Mouse (Mus musculus) kidney, postnatal 0 days (tissue): ENCODE measurements around the gene Dip2c. TPM values are rescaled to one million over a fixed set of nuclear protein-coding genes. Genes with fewer than 3 reads are reported as not detected.

ENCODE experiments used
- ATAC-seq: fragments of 200-750 bp; cut with Nextera tagmentation; replicated peaks from 2 replicates; pipeline ENCODE4 v1.8.0; 2017; ENCODE audit warnings: low read depth, moderate number of reproducible peaks, moderate TSS enrichment, moderate library complexity; ENCODE audit not compliant: low FRiP score
- DNase-seq: peaks from one replicate; pipeline ENCODE4 v3.0.0-alpha.2; 2016; ENCODE audit warnings: low spot score
- H3K27ac ChIP-seq: fragments of 300-500 bp; sonication (generic); 2 replicates; pipeline ENCODE4 v1.5.1; 2014; ENCODE audit warnings: mild to moderate bottlenecking
- H3K27me3 ChIP-seq: fragments of 300-500 bp; sonication (generic); 2 replicates; pipeline ENCODE4 v1.6.1; 2014; ENCODE audit warnings: low read length, mixed read lengths; ENCODE audit not compliant: insufficient read depth
- H3K36me3 ChIP-seq: fragments of 300-500 bp; sonication (generic); 2 replicates; pipeline ENCODE4 v1.6.1; 2014; ENCODE audit warnings: low read length, mixed read lengths; ENCODE audit not compliant: insufficient read depth
- H3K4me1 ChIP-seq: fragments of 300-500 bp; sonication (generic); replicated peaks from 2 replicates; pipeline ENCODE4 v1.6.1; 2014; ENCODE audit warnings: antibody characterized with exemption, low read length, mixed read lengths; ENCODE audit not compliant: insufficient read depth
- H3K4me2 ChIP-seq: fragments of 300-500 bp; sonication (generic); 2 replicates; pipeline ENCODE4 v1.6.1; 2014; ENCODE audit warnings: mild to moderate bottlenecking, low read length, moderate library complexity, mixed read lengths
- H3K4me3 ChIP-seq: fragments of 300-500 bp; sonication (generic); replicated peaks from 2 replicates; pipeline ENCODE4 v1.5.1; 2014; ENCODE audit warnings: low read depth, low read length
- H3K9ac ChIP-seq: fragments of 300-500 bp; sonication (generic); 2 replicates; pipeline ENCODE4 v1.6.1; 2014; ENCODE audit warnings: low read depth, low read length
- H3K9me3 ChIP-seq: fragments of 300-500 bp; sonication (generic); replicated peaks from 2 replicates; pipeline ENCODE4 v1.6.1; 2016; ENCODE audit warnings: low read length, inconsistent platforms, mixed read lengths
- CTCF ChIP-seq: IDR thresholded peaks from 2 replicates; pipeline ENCODE4 v1.5.1; 2016; ENCODE audit warnings: antibody characterized with exemption, low read depth, mild to moderate bottlenecking, moderate library complexity
- WGBS: fragments of 180-500 bp; shearing (Covaris S2); extraction: QIAGEN DNeasy Blood & Tissue Kit; methylation state at CpG from one replicate; pipeline ENCODE4 v1.1.7; 2014; 5-methylcytosine and 5-hydroxymethylcytosine counted together
- polyA plus RNA-seq: library from polyadenylated mRNA; unstranded; fragments of >200 nt; fragmentation: Nextera tagmentation; extraction: Ambion mirVana; gene quantifications from 2 replicates; pipeline ENCODE4 v1.2.1, GENCODE M21; 2015

The Dip2c gene
- polyA plus RNA-seq, 1 experiment from 2014 or later: 3.8 TPM

DNA sequence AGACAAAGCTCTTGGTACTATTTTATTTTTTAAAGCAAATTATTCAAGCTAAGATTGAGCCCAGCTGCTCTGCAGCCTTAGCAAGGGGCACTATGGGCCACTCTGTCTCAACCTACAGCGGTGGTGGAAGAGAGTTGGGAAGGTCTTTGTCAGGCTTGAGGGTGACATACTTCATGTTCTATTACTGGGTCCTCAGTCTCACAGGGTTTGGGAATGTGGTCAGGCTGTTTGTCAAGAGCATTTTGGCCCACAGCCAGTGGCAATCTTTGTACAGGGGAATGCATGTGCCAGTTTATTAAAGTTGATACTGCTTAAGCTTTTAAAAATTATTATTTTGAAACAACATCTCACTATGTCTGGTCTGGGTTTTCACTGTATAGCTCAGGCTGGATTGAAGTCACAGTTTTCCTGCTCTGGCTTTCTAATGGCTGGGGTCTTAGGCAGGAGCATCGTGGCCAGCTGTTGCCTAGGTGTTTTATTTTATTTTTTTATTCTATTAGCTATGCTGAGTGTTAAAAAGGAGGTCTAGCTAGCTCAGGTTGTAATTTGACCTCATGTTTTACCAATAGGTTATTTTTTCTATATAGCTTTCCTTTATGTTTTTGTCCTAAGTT is 37.9 kb downstream of the Dip2c start:
- no peak overlapping the region for H3K27ac ChIP-seq
- no peak overlapping the region for H3K4me2 ChIP-seq
- no peaks in the 10 kb centered on the region for H3K9me3 ChIP-seq
- DNase-seq: no peak
- ATAC-seq: no peak
- H3K4me1 ChIP-seq: 0 out of 2 replicates have a peak, but pooled peaks cover 2% of the 10 kb centered on the region
- 72% methylated on average over 2 of the region's 2 CpGs for WGBS
- no peak for TF ChIP-seq CTCF
- no peaks in the 10 kb centered on the region for H3K27me3 ChIP-seq
- H3K9ac ChIP-seq: no peak overlapping the region
- H3K36me3 ChIP-seq: no peaks in the 10 kb centered on the region
- no peak overlapping the region for H3K4me3 ChIP-seq

DNA sequence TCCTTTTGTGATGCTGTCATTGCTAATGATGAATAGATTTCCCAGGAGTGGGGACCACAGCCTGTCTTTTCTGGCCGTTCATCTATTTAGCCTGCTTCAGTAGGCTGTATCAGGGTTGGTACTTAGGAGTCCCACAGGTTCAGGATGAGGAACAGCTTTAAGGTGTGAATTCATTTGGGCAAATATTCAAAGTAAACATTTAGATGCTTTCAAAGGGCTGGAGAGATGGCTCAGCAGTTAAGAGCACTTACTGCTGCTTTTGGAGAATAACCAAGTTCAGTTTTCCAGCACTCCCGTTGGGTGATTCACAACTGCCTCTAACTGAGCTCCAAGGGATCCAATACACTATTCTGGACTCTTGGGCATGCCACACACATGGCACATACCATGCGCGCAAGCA is 38.4 kb downstream of the Dip2c start:
- Histone ChIP-seq H3K4me1 (0 out of 2 replicates have a peak, but pooled peaks cover 2% of the 10 kb centered on the region), H3K4me2 (no peak overlapping the region), H3K27ac (no peak overlapping the region), H3K9ac (no peak overlapping the region), H3K27me3 (no peaks in the 10 kb centered on the region), H3K36me3 (no peaks in the 10 kb centered on the region), H3K4me3 (no peak overlapping the region), H3K9me3 (no peaks in the 10 kb centered on the region)
- ATAC-seq: no peak
- 58% methylated on average over 4 of the region's 4 CpGs for WGBS
- TF ChIP-seq CTCF: no peak
- no peak for DNase-seq

DNA sequence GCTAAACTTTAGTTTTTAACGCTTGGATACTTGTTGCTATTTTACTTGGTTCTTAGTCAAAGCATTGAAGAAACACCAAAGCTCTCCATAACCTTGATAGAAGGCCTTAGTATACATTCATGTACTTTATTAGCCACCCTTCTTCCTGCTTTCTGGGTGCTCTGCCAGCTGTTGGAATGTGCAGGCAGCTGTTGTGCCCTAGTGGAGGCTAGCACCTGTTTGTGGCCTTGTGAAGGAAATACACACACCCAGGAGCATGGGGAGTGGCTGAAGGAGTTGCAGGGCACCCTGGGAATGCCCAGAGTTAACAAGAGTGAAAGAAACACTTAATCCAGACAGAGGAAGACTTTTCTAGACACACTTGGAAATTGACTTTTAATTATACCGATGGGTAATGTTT is 43.4 kb downstream of the Dip2c start:
- no peak overlapping the region for H3K4me2 ChIP-seq
- no peak overlapping the region for H3K4me3 ChIP-seq
- no peak for ATAC-seq
- no peaks in the 10 kb centered on the region for H3K27me3 ChIP-seq
- H3K4me1 ChIP-seq: no peaks in the 10 kb centered on the region
- no peaks in the 10 kb centered on the region for H3K9me3 ChIP-seq
- DNase-seq: no peak
- 95% methylated on average over 2 of the region's 2 CpGs for WGBS
- H3K36me3 ChIP-seq: no peaks in the 10 kb centered on the region
- H3K27ac ChIP-seq: no peak overlapping the region
- TF ChIP-seq CTCF: no peak
- H3K9ac ChIP-seq: no peak overlapping the region

DNA sequence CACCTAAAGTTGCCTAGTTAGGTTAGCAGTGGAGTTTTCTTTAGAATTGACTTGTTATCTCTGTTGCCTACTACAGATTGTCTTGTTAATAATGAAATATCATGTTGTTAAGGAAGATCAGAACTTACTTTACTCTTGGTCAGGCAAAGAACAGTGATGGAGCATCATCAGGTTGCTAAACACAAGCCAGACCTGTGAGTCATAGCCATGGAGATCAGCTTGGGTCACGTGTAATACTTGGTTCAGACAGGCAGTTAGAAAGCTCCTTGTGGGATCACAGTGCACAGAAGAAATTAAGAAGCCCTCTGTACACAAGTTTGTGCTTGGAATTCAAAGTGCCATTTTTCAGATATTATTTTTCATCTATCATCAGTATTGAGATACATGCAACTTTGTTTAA is 48.9 kb downstream of the Dip2c start:
- no peak for ATAC-seq
- no peaks in the 10 kb centered on the region for H3K27me3 ChIP-seq

DNA sequence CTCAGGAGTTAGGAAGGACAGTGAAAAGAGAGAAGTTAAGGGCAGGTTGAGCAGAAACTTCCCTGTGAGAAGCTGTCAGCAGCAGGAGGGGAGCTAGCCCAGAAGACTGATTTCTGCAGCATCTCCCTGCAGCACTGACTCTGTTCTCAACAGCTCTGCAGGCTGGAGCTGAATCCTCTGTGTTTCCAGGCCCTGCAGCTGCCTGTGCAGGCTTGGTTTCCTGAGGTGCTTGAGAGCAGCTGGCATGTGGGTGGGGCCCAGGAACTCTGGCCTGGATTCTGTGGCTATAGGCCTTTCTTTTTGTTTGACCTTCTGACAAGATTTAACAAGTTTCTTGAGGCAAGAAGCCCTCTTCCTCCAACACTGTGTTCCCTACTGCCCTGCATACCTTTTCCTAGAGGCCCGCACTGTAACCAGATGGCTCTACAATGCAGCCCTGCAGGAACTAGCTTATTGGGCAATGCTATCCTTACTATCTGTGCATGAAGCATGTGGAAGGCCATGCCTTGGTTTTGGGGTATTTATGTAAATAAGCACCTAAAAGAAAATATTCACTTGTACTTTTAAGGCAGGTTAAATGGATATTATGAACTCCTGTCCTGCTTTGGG is 53.1 kb downstream of the Dip2c start:
- H3K36me3 ChIP-seq: no peaks in the 10 kb centered on the region
- WGBS: 82% methylated on average over 1 of the region's 1 CpGs
- no peaks in the 10 kb centered on the region for H3K27me3 ChIP-seq
- no peak overlapping the region for H3K4me2 ChIP-seq
- no peaks in the 10 kb centered on the region for H3K9me3 ChIP-seq
- ATAC-seq (no peak), DNase-seq (peak; percentile 8)
- no peak overlapping the region for H3K27ac ChIP-seq
- no peak overlapping the region for H3K9ac ChIP-seq
- no peaks in the 10 kb centered on the region for H3K4me1 ChIP-seq
- no peak overlapping the region for H3K4me3 ChIP-seq
- TF ChIP-seq CTCF: no peak

More for the DNA sequence above, 48.9 kb downstream of the Dip2c start:
- no peaks in the 10 kb centered on the region for H3K36me3 ChIP-seq
- no peaks in the 10 kb centered on the region for H3K9me3 ChIP-seq
- H3K4me3 ChIP-seq: no peak overlapping the region
- no peak for DNase-seq
- H3K4me2 ChIP-seq: no peak overlapping the region
- TF ChIP-seq CTCF: no peak
- H3K27ac ChIP-seq: no peak overlapping the region
- H3K9ac ChIP-seq: no peak overlapping the region
- WGBS: 39% methylated on average over 1 of the region's 1 CpGs
- no peaks in the 10 kb centered on the region for H3K4me1 ChIP-seq

DNA sequence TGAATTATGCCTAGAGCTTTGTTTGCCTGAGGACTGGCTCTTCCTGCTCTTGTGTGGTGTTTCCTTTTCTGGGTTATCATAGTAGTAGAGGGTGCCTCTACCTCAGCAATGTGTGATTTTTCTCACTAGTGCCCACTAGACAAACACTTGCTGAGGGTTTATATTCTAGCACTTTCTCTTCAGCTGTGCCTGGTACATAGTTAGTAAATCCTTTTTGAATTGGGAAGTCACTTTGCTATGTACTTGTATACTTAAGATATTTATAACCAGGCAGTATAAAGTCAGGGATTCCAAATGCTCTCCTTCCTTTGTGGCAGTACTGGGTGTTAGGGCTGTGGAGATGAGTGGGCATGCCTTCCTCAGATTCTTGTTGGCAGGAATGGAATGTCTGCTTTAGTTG is 56.9 kb downstream of the Dip2c start:
- no peaks in the 10 kb centered on the region for H3K36me3 ChIP-seq
- DNase-seq: no peak
- H3K27ac ChIP-seq: no peak overlapping the region
- no peak overlapping the region for H3K9ac ChIP-seq
- no peak for ATAC-seq
- no peak overlapping the region for H3K4me3 ChIP-seq
- H3K27me3 ChIP-seq: no peaks in the 10 kb centered on the region
- no peaks in the 10 kb centered on the region for H3K9me3 ChIP-seq
- no peak overlapping the region for H3K4me2 ChIP-seq
- TF ChIP-seq CTCF: no peak
- no peaks in the 10 kb centered on the region for H3K4me1 ChIP-seq
